Mouse (Mus musculus) heart, postnatal 0 days (tissue): ENCODE measurements around the gene Angptl2.

ENCODE experiments used
- CTCF ChIP-seq: IDR thresholded peaks from 2 replicates; pipeline ENCODE4 v1.5.1; 2016; ENCODE audit warnings: antibody characterized with exemption, control low read depth, low read depth
- EP300 ChIP-seq: IDR thresholded peaks from 2 replicates; pipeline ENCODE4 v1.6.1; 2016; ENCODE audit warnings: antibody characterized with exemption, low read depth

DNA sequence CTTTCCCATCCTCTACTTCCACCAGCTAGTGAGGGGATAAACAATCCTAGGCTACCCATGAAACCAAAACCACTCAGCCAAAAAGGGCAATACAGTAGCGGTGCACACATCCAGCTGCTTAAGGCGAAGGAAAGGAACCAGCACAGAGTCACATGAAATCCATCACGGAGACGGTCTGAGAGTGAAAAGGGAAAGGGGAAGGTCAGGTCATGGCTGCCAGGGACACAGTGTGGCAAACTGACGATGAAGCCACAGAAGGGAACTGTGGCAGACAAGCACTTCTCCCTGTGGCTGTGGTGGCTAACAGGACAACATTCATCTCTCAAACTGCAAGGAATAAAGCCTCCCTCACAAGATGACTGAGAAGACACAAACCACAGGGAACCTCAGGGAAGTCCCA is 79.2 kb downstream of the Angptl2 start:
- TF ChIP-seq EP300 (no peak), CTCF (no peak)
